Mouse (Mus musculus): ENCODE data around the gene Clic3.
A peak's percentile ranks its signal among the peaks of the same experiment; 100 is the strongest.

DNA sequence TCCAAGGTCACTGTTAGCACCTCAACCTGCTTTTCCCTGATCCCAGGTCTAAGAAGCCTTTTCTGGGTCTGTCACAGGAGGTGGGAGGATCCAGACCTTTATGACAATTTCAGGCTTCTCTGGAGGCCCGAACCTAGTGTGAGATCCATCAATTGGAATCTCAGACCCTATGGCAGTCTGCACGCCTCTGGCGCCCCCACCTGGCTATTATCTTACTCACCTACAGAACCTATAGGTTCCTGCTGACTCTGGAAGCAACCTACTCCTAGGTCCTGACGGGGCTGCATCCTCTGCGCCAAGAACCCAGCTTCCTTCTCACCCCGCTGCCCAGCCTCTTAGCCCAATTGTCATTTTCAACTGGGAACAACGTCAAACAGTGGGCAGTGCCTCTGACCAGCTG, 26.3 kb downstream of the Clic3 start:
- TF ChIP-seq CTCF (IDR thresholded peaks at IDR 0.05; ENCODE audit: borderline replicate concordance, insufficient read depth, low read depth, low read length) = peak; percentile 68
- TF ChIP-seq POLR2A (IDR thresholded peaks at IDR 0.05; ENCODE audit: borderline replicate concordance, insufficient read depth, low read length) = no peak

All from cerebellum, adult 2 months (tissue).